Comparison of ENCODE assay signal across 27 mouse cellular contexts in genomic region chrX:94998845-94999244, GRCm38 (mm10). TPM values are rescaled to one million over a fixed set of nuclear protein-coding genes. Genes with fewer than 3 reads are reported as not detected.
DNase-seq lines count a peak whose midpoint lies in the region; ATAC-seq and TF ChIP-seq lines count a peak whose summit lies in the region.
"Had no signal": no experiment of that assay in that cellular context is flagged by ENCODE, and none has a peak within 500 bp of the region (broad histone marks: within the 10 kb centered on the region; RNA-seq: fewer than 3 reads in every experiment).

No protein-coding gene starts in this region.

- no peak overlapping the region for H3K4me2 ChIP-seq in liver, postnatal 0 days (ENCODE audit: low read depth, low read length)
- H3K4me2 ChIP-seq in liver, embryonic 12.5 days, result no peak overlapping the region
- no peak overlapping the region for H3K4me2 ChIP-seq in neural tube, embryonic 15.5 days
- H3K4me2 ChIP-seq: embryonic facial prominence, embryonic 13.5 days; embryonic facial prominence, embryonic 15.5 days; forebrain, embryonic 12.5 days had no signal

- no peak for TF ChIP-seq POLR2A in ES-Bruce4 (IDR thresholded peaks at IDR 0.05; ENCODE audit: insufficient read depth, low read length)

- no peak for TF ChIP-seq EP300 in liver, postnatal 0 days (IDR thresholded peaks at IDR 0.05; ENCODE audit: low read depth)
- no peak for TF ChIP-seq EP300 in ES-Bruce4 (IDR thresholded peaks at IDR 0.05; ENCODE audit: insufficient read depth, low read depth, low read length)

- no peaks in the 10 kb centered on the region for H3K27me3 ChIP-seq in liver, postnatal 0 days (ENCODE audit: insufficient read depth, low read length)
- no peaks in the 10 kb centered on the region; the same call in 1 of the 2 replicates for H3K27me3 ChIP-seq in liver, embryonic 12.5 days (replicated peaks)
- H3K27me3 ChIP-seq in ES-Bruce4 (ENCODE audit: control insufficient read depth, insufficient read depth, low read length, poor library complexity, severe bottlenecking), result no peaks in the 10 kb centered on the region
- H3K27me3 ChIP-seq in neural tube, embryonic 15.5 days (replicated peaks), result no peaks in the 10 kb centered on the region
- H3K27me3 ChIP-seq: CH12.LX; embryonic facial prominence, embryonic 15.5 days; forebrain, embryonic 12.5 days had no signal

- no peak overlapping the region for H3K9ac ChIP-seq in liver, postnatal 0 days (replicated peaks)
- no peak overlapping the region for H3K9ac ChIP-seq in liver, embryonic 12.5 days
- no peak overlapping the region for H3K9ac ChIP-seq in ES-Bruce4 (ENCODE audit: low read depth, poor library complexity, severe bottlenecking)
- no peak overlapping the region for H3K9ac ChIP-seq in neural tube, embryonic 15.5 days (replicated peaks)
- H3K9ac ChIP-seq: embryonic facial prominence, embryonic 13.5 days; embryonic facial prominence, embryonic 15.5 days; forebrain, embryonic 12.5 days had no signal

- TF ChIP-seq CTCF in liver, postnatal 0 days (IDR thresholded peaks at IDR 0.05; ENCODE audit: low read depth), result peak; percentile 37
- TF ChIP-seq CTCF in ES-Bruce4 (IDR thresholded peaks at IDR 0.05; ENCODE audit: low read depth, low read length), result peak; percentile 30

- H3K36me3 ChIP-seq in liver, postnatal 0 days (replicated peaks; ENCODE audit: insufficient read depth, low read length), result no peaks in the 10 kb centered on the region
- H3K36me3 ChIP-seq in liver, embryonic 12.5 days, result no peaks in the 10 kb centered on the region
- H3K36me3 ChIP-seq in ES-Bruce4 (ENCODE audit: control insufficient read depth, insufficient read depth, low read length, poor library complexity, severe bottlenecking), result no peaks in the 10 kb centered on the region
- no peaks in the 10 kb centered on the region for H3K36me3 ChIP-seq in neural tube, embryonic 15.5 days
- H3K36me3 ChIP-seq: embryonic facial prominence, embryonic 13.5 days; embryonic facial prominence, embryonic 15.5 days; forebrain, embryonic 12.5 days had no signal

- no peak overlapping the region for H3K4me3 ChIP-seq in liver, postnatal 0 days (ENCODE audit: low read depth, low read length)
- H3K4me3 ChIP-seq in liver, embryonic 12.5 days, result no peak overlapping the region
- no peak overlapping the region for H3K4me3 ChIP-seq in ES-Bruce4 (ENCODE audit: low read depth, low read length)
- H3K4me3 ChIP-seq in neural tube, embryonic 15.5 days (replicated peaks), result no peak overlapping the region
- H3K4me3 ChIP-seq: embryonic facial prominence, embryonic 13.5 days; embryonic facial prominence, embryonic 15.5 days; erythroblast, embryonic 14.5 days; forebrain, embryonic 12.5 days had no signal

- no peak overlapping the region for H3K27ac ChIP-seq in liver, postnatal 0 days (ENCODE audit: low read depth)
- no peak overlapping the region for H3K27ac ChIP-seq in liver, embryonic 12.5 days
- H3K27ac ChIP-seq in ES-Bruce4 (ENCODE audit: insufficient read depth, low read length), result no peak overlapping the region
- H3K27ac ChIP-seq in neural tube, embryonic 15.5 days (replicated peaks), result no peak overlapping the region
- H3K27ac ChIP-seq: embryonic facial prominence, embryonic 13.5 days; embryonic facial prominence, embryonic 15.5 days; forebrain, embryonic 12.5 days had no signal

- WGBS in liver, postnatal 0 days (ENCODE audit: insufficient replicate concordance), result 86% methylated on average over 11 of the region's 11 CpGs
- WGBS in liver, embryonic 12.5 days (ENCODE audit: insufficient replicate concordance), result 77% methylated on average over 11 of the region's 11 CpGs
- WGBS in neural tube, embryonic 15.5 days, result 94% methylated on average over 11 of the region's 11 CpGs

- H3K4me1 ChIP-seq in liver, postnatal 0 days (ENCODE audit: insufficient read depth), result no peaks in the 10 kb centered on the region
- H3K4me1 ChIP-seq in liver, embryonic 12.5 days, result no peaks in the 10 kb centered on the region
- no peaks in the 10 kb centered on the region for H3K4me1 ChIP-seq in ES-Bruce4 (ENCODE audit: control insufficient read depth, insufficient read depth, low read length)
- no peaks in the 10 kb centered on the region for H3K4me1 ChIP-seq in neural tube, embryonic 15.5 days
- H3K4me1 ChIP-seq: embryonic facial prominence, embryonic 13.5 days; embryonic facial prominence, embryonic 15.5 days; forebrain, embryonic 12.5 days had no signal

- no peak for ATAC-seq in CD4-positive, CD25-positive, alpha-beta regulatory T cell, adult 4 months
- no peak for ATAC-seq in liver, postnatal 0 days
- no peak for ATAC-seq in liver, embryonic 12.5 days
- no peak for ATAC-seq in neural tube, embryonic 15.5 days (ENCODE audit: low FRiP score)
- ATAC-seq: forebrain, embryonic 14.5 days; forebrain, embryonic 16.5 days had no signal

- DNase-seq in CD4-positive, CD25-positive, alpha-beta regulatory T cell, adult 2 months (ENCODE audit: low read depth, low spot score), result peak; percentile 1
- no peak for DNase-seq in liver, postnatal 0 days
- peak; percentile 33 for DNase-seq in ZHBTc4 (ENCODE audit: low read depth, low spot score)
- DNase-seq in heart, postnatal 25 days (ENCODE audit: low spot score), result no peak
- DNase-seq: adrenal gland, adult 2 months; adrenal gland, postnatal 10 days; adrenal gland, postnatal 25 days; B cell, adult 2 months; cerebellum, adult 11 months; cerebellum, adult 18-20 months; cerebellum, adult 8-10 months; cerebellum, adult 9-11 months; cerebellum, postnatal 14 days; cerebellum, postnatal 36 days; embryo, embryonic 11 days had no signal

- no peaks in the 10 kb centered on the region for H3K9me3 ChIP-seq in liver, postnatal 0 days (ENCODE audit: low read length)
- H3K9me3 ChIP-seq in liver, embryonic 12.5 days (replicated peaks), result no peaks in the 10 kb centered on the region
- H3K9me3 ChIP-seq in ES-Bruce4 (replicated peaks; ENCODE audit: control insufficient read depth, insufficient read depth, low read length, poor library complexity, severe bottlenecking), result no peaks in the 10 kb centered on the region
- no peaks in the 10 kb centered on the region for H3K9me3 ChIP-seq in neural tube, embryonic 15.5 days (replicated peaks)
- H3K9me3 ChIP-seq: embryonic facial prominence, embryonic 13.5 days; embryonic facial prominence, embryonic 15.5 days; forebrain, embryonic 12.5 days had no signal

- intact Hi-C loops in heart, postnatal 25 days (cut with DNase I), result no loop called here

RNA-seq across cellular contexts. Expression of gene Spin4, which starts 27.6 kb away (rescaled TPM):
- polyA plus RNA-seq in CD4-positive, CD25-positive, alpha-beta regulatory T cell, adult 4 months (2017; shearing (Covaris generic)), result under 1 TPM; 0.14 to 0.52 TPM
- 0.64 and 0.81 TPM in 2 replicates for polyA plus RNA-seq in liver, postnatal 0 days (2015; fragmentation: Nextera tagmentation; extraction: Ambion mirVana)
- polyA plus RNA-seq in liver, embryonic 12.5 days (2016; fragmentation: Nextera tagmentation; extraction: Ambion mirVana), result 1.5 and 2.1 TPM in 2 replicates
- 1.8 and 1.9 TPM in 2 replicates for polyA plus RNA-seq in ES-Bruce4 (2011; ENCODE audit: insufficient read depth, insufficient read length, low read depth, missing spikeins)
- total RNA-seq in heart, postnatal 25 days (2021), result 1 to 10 TPM; 1.4 to 1.5 TPM
- 3.3 and 3.7 TPM in 2 replicates for polyA plus RNA-seq in neural tube, embryonic 15.5 days (2015; fragmentation: Nextera tagmentation; extraction: Ambion mirVana)
- total RNA-seq: MEL had no signal
- polyA plus RNA-seq: erythroblast, embryonic 14.5 days had no signal

Comparison
In these comparisons a context has a peak if more than half of its experiments do, and no peak if none do; other contexts are left out.
1. DNase-seq: peak in CD4-positive, CD25-positive, alpha-beta regulatory T cell, adult 2 months (single experiment) and ZHBTc4 (single experiment); none in liver, postnatal 0 days (single experiment) and heart, postnatal 25 days (single experiment).